Mouse (Mus musculus) lung, postnatal 4 days (tissue): Measurements from ENCODE around the gene Pou2f3.

Experiments used
- DNase-seq, 2 experiments: peaks; one replicate each; pipeline ENCODE4 v3.0.0; 2021

The Pou2f3 gene

DNA sequence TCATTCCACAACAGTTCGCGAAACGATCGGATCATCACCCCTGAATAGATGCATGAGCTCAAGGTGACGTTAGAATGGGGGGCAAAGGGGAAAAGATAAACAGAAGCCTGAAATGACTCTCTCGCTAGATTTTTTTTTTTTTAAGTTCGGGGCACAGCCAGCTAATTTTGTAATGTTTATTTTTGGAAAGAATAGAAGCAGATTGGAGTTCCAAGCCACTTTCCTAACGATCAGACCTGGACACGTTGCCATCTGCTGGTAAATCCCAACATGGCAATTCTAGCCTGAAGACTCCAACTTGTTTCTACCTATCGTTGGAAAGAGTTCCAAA lies 103.0 kb downstream of the Pou2f3 start, which contains the start of gene Arhgef12:
Gene Arhgef12 (minus strand): TSS at position 53 of the 331 bp plus-strand sequence.
- peak; percentile 42 to 70 for DNase-seq

DNA sequence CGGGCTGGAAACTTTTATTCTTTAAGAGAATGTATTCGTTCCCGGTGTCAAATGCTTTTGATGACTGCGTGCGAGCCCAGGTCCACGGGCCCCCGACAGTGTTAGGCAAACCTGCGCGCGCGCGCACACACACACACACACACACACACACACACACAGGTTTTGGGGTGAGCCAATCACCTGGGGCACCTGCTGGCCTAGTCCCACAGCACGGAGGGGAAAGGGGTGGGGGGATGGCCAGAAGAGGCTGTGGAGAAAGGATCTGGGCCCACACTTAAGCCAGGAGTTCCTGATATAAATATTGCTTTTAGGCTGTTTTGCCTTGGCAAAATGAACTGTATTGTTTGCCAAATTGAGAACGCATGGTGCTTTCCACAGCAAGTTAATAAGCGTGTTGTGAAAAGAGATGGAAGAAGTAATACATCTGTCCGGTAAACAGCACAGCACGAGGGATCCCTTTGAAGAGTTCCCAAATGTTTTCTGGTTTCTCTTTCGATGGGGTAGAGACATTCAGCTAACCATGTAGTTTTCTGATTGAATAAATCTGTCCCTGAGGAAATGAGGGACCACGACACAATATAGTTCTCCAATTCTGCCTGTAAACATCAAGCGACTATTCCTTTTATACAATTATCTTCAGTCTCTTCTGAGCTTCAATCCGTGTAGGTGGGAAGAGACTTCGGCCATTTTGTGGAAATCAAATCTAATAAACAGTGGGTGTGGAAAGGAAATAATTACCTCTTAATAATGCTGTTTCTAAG lies 103.6 kb downstream of the Pou2f3 start:
- DNase-seq: peak; percentile 48 to 66

DNA sequence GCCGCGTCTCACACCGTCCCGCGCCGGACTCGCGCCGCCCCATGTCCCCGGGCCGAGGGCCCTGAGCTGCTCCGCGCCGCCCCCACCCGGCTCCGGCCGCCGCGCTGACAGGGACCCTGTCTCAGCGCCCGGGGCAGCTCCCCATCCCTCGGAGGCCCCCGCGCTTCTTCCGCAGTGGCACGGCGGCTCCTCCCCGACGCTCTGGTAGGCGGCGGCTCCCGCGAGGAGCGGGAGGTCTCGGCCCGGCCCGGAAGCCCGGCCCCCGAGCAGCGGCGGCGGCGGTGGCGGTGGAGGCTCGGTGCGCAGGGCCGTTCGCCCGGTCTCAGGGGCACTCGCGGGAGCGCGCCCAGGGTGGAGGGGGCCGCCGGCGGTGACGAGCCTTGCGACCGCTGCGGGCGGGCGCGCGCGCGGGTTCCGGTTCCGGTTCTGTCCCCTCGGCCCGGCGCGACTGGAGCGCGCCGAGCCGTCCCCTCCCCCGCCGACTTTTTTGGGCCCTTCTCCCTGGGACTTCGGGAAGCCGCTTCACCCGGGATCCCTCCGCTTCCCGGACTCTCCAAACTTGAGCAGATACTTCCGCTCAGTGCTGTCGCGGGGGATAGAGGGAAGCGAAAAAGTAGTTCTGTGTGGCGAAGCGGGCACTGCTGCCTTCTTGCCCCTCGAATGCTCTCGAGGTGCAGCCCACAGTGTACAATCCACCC lies 104.4 kb downstream of the Pou2f3 start:
- DNase-seq: peak; percentile 94 to 97

DNA sequence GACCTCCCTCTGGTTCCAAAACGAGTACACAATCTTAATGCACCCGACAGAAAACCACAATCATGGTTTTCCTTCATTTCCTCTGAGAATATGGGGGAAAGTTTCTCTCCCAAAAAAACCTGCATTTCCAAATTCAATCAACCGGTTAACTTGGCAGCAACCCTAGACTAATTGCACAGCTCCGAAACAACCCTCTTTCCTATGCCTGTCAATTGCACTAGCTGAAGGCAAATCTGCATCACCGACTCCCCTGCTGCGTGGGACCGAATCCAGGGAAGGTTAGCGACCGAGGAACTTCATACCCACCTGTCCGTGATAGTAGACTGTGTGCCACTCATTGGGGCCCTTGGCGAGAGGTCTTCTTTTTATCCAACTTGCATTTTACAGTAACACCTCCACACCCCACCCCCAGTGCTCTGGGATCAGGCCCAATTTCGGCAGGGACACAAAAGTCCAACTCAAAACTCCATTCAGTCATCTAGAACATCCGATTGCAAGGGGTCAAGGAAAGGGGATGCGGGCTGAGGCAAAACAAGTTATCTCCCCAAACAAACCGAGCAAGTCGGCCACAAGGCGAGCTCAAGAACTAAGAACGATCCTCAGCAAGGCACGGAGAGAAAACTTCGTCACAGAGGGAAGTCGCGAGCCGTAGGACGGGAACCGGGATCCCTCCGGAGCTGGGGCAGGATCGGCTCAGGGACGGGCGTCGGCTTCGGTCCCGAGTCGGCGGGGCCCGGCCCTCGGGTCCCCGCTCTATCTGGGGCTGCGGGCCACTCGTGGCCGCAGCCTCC lies 105.1 kb downstream of the Pou2f3 start:
- peak in 1 of 2 experiments; percentile 45 for DNase-seq

DNA sequence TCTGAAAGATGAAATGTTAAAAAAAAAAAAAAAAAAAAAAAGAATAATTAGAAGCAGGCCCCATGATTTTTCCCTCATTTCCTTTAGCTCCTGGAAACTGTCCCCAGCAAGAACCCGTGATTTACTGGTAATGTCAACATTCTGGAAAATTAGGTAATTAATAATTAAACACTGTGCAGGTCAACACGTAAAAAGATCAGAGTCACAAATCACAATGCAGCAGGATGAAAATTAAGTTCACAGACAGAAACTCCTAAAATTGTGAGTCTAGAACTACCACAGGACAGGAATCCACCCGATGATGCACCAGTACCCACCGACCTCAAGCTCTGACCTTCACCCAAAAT lies 105.7 kb downstream of the Pou2f3 start:
- no peak for DNase-seq

DNA sequence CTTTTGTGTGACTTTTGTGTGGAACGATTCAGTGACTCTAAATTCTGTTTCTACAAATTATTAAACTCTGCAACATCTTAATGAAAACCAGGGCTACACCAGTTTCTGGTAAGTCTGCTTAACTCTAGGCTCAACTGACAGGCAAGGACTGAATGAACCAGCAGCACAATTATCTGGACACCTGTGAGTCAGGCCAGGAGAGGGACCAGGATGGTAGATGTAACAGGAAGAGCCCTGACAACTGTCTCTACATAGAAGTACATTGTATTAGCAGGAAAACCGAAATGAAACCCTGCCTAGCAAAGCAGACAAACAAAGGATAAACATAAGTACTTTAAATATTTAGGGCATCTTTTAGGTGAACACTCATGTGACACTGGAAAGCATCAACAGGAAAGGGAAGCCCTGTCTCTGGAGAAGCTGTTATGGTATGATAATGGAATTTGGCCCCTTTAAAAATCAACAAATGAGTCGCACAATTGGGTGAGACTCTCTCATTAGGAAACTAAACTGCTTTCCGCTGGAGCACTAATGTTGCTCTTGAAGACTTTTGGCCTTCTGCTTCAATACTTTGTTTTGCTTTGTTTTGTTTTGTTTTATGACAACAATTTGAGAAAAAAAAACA lies 106.4 kb downstream of the Pou2f3 start:
- no peak for DNase-seq

DNA sequence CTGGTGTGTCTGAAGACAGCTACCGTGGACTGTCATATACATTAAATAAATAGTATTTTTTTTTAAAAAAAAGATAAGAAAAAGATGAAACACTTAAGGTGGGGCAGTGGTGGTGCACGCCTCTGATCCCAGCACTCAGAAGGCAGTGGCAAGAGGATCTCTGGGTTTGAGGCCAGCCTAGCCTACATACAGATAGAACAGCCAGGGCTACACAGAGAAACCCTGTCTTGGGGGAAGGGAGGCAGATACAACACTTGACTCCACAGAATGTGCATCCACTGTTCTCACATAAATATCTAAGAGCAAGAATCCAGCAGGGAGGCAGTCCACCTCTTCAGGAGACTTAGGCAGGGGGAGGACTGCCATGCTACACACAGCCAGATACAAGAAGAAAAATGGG lies 107.2 kb downstream of the Pou2f3 start:
- DNase-seq: no peak

DNA sequence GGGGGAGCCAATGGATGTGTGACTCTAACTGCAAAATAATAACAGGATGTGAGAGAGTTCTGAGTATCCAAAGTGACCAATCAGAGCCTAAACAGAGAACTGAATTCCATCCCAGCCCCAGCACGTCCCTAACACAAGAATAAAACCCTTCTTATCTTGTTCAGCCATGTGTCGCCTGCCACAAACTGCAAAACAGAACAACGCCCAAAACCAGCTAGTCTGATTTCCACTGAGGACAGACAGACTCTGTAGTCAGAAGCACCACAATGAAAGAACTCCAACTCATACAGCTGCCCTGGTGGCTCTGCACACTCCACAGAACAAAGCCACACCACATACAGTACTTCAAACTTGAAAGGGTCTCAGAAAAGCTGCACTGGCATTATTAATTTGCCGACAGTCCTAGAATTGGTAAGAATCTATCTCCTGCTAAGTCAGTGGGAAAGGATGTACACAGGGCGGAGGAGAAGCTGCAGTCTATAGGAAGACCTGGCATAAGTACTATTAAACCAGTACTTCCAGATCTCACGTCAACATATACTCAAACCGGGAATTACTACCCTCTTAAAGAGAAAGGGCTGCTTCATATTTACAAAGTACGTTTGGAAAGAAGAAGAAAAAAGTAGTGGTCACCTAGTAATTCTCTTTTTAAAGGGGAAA lies 108.1 kb downstream of the Pou2f3 start:
- no peak for DNase-seq

DNA sequence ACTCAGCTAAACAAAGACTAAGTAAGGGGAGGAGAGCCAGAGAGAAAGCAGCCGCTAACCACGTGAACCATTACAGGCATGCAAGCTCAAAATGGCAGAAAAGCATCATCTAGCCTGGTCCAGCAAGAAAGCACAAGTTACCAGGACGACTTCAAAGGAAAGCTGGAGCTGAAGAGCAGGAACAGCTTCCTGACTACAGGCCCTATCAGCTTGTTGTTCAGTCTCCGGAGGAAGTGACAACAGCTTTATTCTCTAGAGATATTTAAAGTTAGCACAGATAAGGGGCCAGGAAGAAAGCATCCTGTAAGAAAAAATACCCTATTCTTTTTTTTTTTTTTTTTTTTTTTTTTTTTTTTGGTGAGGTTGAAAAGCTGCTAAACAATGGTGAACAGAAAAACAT lies 111.2 kb downstream of the Pou2f3 start:
- DNase-seq: no peak

DNA sequence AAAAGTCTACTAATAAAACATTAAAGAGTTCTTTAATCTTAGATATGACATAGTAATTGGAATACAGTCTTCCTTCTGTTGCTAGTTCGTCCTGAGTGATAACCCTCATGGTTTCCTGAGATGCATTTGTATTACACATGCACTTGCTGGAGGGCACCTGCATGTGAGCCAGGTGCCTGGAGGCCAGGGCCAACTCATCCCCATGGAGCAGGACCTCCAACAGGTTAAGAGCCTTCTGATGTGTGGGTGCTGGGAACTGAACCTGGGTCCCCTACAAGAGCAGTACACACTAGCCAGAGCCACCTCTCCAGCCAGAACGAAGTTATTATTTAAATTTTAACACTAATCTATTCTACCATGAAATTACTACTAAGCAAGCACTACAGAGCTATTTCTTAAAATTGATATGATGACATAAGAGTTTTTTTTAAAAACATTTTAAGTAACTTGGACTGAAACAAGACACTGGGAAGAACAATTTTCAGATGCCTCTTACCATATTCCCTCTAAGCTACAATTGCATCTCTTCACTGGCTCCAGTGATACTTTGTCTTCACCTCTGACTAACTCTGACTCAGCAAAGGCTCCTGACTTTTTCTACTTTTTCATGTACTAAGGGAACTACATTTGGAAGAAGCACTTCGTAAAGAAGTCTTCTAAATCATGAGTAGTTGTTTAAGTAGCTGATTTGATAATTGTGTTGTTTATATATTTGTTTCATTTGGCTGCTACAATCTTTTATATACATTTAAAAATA lies 112.2 kb downstream of the Pou2f3 start:
- DNase-seq: no peak

DNA sequence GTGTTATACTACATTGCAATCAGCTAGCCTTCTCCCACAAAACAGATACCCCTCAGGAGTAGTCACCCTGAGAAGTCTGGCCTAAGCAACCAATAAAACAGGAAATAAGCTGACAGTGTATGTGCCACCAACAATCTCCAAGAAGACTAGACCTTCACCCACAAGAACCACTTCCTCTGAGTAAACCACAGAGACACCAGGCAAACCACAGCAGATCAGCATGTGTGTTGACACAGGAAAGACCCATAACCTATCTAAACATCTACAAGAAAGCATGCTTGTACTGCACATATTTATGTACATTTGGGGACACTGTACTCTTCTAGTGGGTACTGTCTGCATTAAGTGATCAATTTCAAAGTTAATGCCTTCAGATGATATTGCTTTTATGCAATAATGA lies 113.8 kb downstream of the Pou2f3 start:
- no peak for DNase-seq

DNA sequence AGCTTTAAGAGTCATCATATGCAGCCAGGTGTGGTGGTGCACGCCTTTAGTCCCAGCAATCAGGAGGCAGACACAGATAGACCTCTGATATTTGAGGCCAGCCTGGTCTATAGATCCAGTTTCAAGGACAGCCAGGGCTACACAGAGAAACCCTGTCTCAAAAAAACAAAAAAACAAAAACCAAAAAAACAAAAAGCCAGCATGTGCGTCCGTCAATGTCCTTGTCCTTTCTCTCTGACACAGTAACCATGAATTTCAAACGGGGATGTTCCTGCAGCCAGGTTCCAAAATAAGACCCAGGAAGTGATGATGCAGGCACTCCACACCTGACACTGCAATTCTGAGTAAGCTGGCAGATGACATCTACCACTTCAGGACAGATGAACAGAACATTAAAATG lies 115.3 kb downstream of the Pou2f3 start:
- DNase-seq: no peak

DNA sequence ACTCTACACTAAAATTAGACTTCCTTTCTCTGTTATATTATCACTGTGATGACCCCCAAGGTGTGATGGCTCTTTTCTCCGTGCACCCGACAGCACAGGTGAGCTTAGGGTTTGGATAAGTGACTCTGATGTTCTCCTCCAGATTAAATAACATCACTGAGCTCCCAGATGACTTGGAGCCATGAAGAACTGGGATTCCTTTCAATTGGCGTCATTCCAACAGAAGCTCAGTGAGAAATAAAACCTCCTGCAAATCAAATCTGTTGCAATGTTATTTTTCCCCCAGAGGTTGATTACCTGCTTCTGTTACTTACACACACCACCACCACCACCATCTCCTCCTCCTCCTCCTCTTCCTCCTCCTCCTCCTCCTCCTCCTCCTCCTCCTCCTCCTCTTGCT lies 116.4 kb downstream of the Pou2f3 start:
- DNase-seq: no peak

DNA sequence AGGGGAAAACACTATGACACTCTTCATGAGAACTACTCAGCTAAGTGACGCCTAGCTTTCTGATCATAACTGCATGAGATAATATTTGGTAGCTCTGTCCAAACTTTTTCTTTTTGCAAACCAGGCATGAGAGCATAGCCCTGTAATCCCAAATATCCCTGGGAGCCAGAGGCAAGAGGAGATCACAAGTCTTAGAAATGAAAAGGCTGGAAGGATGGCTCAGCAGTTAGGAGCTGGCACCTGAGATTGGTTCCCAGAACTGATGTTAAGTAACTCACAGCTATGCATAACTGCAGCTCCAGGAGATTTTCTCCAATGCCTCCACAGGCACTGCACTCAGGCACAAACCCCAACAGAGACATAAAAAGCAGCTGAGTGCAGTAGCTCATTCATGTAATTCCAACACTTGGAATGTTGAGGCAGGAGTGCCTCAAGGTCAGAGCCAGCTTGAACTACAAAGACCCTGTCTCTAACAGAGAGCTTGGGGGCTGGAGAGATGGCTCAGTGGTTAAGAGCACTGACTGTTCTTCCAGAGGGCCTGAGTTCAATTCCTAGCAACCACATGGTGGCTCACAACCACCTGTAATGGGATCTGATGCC lies 124.4 kb downstream of the Pou2f3 start:
- no peak for DNase-seq

DNA sequence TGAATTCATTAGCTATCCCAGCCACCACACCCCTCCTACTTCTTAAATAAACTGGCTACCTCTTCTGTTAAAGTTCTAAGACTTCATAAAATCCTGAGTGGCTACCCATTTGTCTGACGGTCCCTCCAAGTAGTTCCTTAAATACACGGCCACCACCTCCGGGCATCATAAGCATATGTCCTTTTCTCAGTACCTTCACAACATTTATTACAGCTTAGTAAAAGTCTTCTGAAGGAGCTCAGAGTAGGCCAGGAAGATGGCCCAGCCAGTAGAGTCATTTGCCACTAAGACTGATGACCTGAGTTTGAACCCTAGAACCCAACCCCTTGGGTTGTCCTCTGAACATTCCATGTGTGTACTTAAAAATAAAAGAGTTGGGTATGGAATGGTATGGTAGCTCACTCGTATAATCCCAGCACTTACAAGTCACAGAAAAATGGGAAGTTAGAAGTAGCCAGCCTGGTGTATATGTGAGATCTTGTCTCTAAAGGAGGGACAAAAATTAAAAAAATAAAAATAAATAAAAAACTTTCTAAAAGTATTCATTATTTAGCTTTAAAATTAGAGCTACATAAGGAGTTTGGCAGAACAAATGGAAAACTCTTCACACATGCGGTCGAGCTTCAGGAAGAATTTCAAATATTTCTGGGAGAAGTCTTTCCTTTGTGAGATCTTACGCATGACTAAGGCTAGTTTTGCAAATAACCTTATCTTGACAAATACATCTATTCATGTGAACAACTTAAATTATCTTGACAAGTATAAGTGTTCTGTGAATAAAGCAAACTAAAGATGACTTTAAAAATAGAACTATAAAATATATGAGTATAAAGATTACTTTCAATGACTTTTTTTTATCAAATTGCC lies 125.4 kb downstream of the Pou2f3 start:
- no peak for DNase-seq

DNA sequence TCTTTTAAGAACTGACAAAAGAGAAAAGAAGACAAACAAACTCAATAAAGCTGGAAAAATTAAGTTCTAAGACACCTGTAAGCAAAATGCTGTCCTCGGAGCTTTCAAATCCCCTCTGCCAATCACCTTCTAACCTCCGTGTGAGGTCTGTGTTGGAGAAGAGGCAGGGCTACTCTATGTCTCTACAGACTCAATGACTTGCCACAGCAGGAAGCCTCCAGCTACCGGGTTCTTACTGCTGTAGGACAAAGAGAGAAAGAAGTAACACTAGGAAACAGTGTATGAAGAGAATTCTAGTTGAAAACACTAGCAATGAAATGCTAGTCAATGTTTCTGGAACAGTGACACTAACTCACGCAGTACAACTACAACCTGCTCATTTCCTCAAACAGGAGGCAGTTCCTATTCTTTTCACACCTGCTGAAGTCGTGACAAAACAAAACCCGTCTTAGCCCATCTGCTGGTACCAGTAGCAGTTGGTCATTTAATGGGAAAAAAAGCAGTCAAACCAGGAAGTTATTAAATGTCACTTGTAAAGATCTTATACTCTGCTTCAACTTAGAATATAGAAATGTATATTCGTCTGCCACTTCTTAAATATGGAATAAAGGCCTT lies 126.6 kb downstream of the Pou2f3 start:
- no peak for DNase-seq

DNA sequence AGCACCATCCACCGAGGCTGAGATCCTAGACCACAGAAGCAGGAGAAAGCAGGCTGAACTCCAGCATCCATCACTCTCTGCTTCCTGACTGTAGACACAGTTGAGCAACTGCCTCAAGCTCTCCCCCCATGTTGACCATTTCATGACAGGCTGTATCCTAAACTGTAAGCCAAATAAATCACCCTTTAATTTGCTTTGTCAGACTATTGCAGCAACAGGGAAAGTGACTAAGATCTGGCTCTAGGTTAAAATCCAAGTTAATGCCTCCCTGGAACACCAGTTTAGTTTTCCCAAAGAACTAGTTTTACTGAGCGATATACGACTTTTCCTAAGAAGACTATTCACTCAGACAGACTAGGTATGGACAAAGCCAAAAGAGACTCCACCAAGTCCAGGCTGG lies 131.5 kb downstream of the Pou2f3 start:
- DNase-seq: no peak

DNA sequence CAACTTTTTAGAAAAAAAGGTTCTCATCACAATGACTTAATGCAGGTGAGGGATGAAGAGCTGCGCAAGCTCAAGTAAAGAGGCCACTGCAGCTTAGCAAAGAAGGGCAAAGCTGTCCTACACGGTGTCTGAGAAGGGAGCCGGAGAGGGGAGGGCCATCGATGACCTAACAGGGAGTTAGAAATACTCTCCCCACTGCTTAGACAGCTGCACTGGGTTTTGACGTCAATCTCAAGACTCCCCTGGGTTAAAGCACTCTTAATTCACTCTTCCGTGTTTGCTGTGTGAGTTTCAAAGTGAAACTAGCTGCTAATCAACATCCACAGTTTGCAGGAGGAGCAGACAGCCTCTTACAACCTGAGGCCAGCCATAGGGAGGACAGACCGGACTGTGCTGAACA lies 134.0 kb downstream of the Pou2f3 start:
- DNase-seq: no peak

DNA sequence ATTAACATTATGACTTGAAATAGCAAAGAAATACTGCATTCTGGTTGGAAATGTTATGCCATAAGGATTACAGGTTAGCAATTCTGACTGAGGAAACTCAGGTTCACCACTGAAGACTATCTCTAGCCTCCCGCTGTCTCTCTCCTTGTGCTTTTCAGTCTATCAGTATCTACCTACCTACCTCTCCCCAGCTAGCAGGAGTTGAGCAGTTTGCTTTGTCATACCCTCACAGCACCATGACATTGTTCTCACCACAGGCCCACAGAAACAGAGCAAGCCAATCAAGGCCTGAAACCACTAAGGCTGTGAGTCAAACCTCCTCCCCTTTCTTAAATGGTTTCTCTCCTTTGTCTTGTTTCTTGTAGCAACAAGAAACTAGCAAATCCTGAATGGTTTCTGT lies 135.6 kb downstream of the Pou2f3 start:
- no peak for DNase-seq
